Mouse (Mus musculus) spleen, adult 18-20 months (tissue): Measurements from ENCODE around the gene Klk15.
A peak's percentile ranks its signal among the peaks of the same experiment; 100 is the strongest.
"Not testable (repeated sequence)": the region's sequence is repeated elsewhere in the genome, so short reads cannot be mapped to it uniquely, and the experiment has no call there.

Source experiments
- DNase-seq, 2 experiments: peaks; one replicate each; pipeline ENCODE4 v3.0.0; 2022; ENCODE audit warnings: mixed read lengths in 2 of 2

Klk15 gene

DNA sequence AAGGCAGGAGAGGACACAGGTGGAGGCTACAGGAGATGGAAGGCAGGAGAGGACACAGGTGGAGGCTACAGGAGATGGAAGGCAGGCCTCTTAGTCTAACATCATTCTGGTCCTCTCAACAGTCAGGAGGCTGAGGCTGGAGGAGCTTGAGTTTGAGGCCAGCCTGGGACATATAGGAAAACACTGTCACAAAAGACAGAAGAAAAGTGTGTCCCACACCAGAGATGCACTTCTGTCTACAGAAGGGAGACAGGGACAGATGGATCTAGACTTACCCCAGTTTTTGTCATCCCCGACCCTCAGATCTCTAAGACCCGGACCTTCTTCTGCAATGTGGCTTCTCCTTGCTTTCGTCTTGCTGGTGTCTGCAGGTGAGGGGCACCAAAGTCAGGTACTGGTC, at the start of gene Klk15:
Gene Klk15, plus strand, starts transcription at position 301 of the 400 bp plus-strand sequence.
- DNase-seq: no peak

DNA sequence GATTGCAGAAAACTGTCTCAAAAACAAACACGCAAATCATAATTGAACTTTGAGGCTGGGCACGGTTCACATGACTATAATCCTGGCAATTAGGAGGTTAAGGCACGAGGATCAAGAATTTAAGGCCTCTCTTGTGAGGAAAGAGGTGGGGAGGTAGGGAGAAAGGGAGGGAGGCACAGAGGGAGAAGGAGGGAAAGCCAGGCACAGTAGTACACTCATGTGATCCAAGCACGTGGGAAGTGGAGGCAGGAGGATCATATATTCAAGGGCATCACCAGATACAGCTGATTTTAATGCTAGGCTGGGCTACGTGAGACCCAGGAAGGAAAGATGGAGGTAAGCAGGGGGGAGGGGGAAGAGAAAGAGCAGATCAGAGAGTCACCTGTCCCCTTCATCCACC, 42.2 kb upstream of the Klk15 start:
- no peak for DNase-seq

DNA sequence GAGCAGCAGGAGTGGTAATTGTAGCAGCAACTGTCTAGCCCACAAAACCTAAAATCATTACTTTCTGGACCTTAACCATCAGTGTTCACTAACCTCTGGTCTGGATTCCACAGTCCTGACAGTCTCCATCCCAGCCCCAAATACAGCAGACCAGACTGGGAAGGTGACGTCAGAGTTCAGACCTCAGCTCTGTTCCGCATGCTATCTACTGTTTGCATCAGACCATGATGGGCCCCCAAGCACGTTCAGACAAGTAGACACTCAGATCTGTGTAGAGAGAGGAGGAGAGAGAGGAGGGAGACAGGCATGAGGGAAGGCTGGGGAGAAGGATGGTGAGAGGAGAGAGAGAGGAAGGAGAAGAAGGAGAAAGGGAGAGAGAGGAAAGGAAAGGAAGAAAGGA, 41.8 kb upstream of the Klk15 start:
- DNase-seq: no peak

GRCm38 (mm10) chr7:43894836-43895235, 38.7 kb upstream of the Klk15 start:
- DNase-seq: peak; percentile 19 to 73

DNA sequence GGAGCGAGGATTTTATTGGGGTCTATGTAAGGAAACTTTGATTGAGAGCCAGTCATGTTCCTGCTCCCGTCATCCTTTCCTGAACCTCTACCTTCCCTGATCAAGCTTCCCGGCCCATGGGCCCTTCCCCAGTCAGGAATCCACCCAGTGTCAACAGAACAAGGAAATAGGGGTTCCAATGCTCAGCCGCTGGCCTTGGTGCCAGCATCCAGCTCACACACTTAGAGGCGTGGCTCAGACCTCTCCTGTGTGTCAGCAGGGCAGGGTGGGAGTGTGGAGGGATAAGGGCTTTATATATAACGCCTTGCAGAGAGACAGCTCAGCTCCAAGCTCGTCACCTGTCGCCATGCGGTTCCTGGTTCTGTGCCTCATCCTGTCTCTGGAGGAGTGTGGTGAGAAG, 18.7 kb upstream of the Klk15 start:
- DNase-seq: no peak

DNA sequence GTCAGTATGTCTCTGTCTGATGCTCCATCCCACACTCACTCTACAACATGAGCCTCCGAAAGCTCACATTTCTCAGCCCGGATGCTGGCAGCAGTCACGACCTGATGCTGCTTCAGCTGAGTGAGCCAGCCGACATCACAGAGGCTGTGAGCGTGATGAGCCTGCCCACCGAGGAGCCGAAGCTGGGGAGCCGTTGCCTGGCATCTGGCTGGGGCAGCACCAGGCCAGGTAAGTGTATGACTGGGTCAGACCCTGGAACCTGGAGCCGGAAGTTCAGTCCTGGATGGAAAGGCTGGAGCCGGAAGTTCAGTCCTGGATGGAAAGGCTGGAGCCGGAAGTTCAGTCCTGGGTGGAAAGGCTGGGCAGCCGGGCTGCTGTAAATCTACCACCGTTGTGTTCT, 15.1 kb upstream of the Klk15 start:
- no peak for DNase-seq

DNA sequence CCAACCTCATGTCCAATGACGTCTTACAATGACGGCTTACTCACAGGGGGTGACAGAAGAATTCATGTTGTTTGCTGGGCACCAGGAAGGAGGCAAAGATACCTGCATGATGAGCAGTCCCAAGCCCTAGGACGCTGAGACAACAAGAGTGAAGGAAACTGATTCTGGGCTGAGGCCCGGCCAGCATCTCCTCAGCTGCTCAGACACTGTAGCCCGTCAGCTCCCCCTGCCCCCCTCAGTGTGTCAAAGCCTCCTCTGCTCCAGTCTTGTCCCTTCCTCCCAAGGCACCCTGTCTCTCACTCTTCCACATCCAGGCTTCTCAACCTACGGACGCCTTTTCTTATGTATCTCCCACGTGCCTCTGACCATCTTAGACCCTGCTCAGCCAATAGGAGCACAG, 14.7 kb upstream of the Klk15 start:
- no peak for DNase-seq

GRCm38 (mm10) chr7:43919559-43920451, 13.7 kb upstream of the Klk15 start:
- peak in 1 of 2 experiments; percentile 46 for DNase-seq

GRCm38 (mm10) chr7:43920582-43920981, 13.0 kb upstream of the Klk15 start:
- DNase-seq: no peak

GRCm38 (mm10) chr7:43921087-43921486, 12.5 kb upstream of the Klk15 start:
- no peak for DNase-seq

DNA sequence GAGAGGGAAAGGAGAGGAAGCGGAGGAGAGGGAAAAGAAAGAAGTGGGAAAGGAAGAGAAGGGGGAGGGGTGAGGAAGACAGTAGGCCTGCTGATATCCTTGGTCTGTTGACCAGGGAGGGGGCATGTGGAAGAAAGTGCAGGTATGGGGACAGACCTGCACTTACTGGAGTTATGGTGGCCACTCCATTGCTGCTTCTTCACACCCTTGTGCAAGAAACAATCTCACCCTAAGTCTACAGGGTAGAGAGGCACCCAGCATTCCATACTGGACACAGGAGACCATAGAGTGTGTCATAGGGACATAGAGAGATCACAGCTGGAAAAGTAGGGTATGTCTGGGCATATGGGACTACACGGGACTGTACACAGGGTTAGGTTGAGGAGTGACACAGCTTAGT, 11.6 kb upstream of the Klk15 start:
- DNase-seq: no peak

- no peak for DNase-seq
These were observed 7.6 kb upstream of the Klk15 start for GRCm38 (mm10) chr7:43925985-43926384.

- DNase-seq: peak in 1 of 2 experiments; percentile 21
These were observed 5.0 kb upstream of the Klk15 start for GRCm38 (mm10) chr7:43928521-43928920.

DNA sequence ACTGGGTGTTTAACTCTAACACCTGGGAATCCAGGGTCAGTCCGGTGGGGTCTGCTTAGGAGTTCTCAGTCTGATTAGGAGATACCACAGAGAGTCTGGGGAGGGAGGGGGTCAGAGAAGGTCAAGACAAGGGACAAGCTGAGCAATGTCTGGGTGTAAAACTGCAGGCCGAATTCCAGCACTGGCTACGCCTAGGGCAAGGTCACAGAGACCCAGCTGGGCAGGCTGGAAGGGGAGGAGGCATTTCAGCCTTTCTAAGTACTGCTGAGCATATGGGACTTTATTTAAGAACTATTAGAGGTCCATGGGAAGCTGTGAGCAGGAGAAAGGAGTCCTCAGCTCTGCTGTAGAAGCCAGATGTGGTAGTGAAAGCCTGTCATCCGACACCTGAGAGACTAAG, 1.2 kb upstream of the Klk15 start:
- DNase-seq: no peak

DNA sequence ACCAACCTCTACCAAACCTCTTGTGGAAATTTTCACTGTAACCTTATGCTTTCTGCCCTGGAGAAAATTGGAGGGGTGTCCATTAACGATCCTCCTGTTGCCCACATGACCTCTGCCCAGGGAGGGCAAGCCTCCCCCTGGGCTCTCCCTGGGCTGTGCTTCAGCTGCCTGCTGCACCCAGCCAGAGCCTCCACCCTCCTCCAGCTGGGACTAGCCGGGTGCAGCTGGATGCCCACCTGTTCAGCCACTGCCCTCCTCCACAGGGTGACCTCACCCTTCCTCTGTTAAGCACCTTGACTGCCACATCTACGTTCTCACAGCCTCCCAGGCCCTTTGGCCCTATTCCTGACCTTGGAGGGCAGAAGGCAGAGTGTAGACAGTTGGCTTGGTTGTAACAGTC, 1.2 kb downstream of the Klk15 start:
- no peak for DNase-seq

DNA sequence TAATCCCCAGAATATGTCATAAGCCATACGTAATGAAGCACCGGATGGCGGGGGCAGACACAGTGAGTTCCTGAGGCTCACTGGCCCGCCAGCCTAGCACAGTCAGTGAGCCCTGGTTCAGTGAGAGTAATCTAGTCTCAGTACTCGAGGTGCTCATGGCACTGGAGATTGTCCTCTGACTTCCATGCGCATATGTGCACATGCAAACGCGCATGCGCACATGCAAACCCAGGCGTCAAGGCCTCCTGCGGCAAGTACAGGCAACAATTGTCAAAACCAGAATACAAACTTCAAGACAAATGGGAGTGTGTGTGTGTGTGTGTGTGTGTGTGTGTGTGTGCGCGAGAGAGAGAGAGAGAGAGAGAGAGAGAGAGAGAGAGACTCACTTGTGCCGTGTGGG, 3.0 kb downstream of the Klk15 start:
- no peak for DNase-seq

- DNase-seq: not testable (repeated sequence)
These were observed 8.8 kb downstream of the Klk15 start for GRCm38 (mm10) chr7:43942293-43942692.

GRCm38 (mm10) chr7:43944727-43945264, 11.3 kb downstream of the Klk15 start:
- DNase-seq: no peak

- DNase-seq: no peak
These were observed 16.8 kb downstream of the Klk15 start, which contains the start of gene Klk1b8 for GRCm38 (mm10) chr7:43950364-43950763. Gene Klk1b8 (plus strand): TSS chr7:43950664.

- DNase-seq: no peak
These were observed 19.2 kb downstream of the Klk15 start for GRCm38 (mm10) chr7:43952703-43953102.

DNA sequence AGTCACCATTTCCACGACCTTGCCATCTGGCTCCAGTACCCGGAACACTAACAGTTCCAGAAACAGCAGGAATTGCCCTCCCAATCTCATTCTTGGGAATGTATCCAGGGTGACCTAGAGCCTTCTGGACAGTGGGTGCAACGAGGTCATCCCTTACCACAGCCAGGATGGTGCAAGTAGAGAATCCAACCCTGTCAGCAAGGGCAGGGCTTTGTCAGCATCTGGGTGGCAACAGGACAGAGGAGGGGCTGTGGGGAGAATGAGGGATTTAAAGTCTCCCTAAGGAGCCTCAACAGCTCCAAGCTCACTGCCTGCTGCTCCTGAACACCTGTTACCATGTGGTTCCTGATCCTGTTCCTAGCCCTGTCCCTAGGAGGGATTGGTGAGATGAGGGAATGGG, 32.9 kb downstream of the Klk15 start, which contains the start of gene Klk1b1:
Gene Klk1b1, plus strand, starts transcription at position 301 of the 400 bp plus-strand sequence.
- no peak for DNase-seq

DNA sequence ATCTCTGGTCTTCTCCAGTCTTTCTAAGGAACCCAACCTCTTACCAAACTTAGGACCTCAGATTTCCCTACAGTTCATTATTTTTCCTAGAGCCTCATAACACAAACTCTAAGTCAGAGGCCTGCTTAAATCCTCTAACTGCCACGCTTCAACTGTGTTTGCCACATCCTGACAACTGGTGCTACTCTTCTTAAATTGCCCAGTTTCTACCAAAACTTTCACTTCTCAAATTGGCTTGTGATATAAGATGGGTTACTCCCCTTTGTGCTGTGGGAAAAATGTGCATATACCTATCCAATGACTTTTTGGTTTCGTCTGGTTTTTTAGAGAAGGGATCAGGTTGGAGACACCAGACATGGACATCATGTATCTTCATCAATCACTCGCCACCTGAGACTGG, 33.5 kb downstream of the Klk15 start:
- no peak for DNase-seq

GRCm38 (mm10) chr7:43967612-43968011, 34.1 kb downstream of the Klk15 start:
- DNase-seq: no peak

- DNase-seq: not testable (repeated sequence)
These were observed 42.2 kb downstream of the Klk15 start, which contains the start of gene Klk1b9 for GRCm38 (mm10) chr7:43975761-43976160. Gene Klk1b9 (plus strand): TSS chr7:43976061.
